Mouse (Mus musculus) hindbrain, embryonic 11.5 days (tissue): ENCODE results near the gene Nfe2. TPM values are rescaled to one million over a fixed set of nuclear protein-coding genes. Genes with fewer than 3 reads are reported as not detected.

ENCODE experiments used
- ATAC-seq: fragments of 200-750 bp; cut with Nextera tagmentation; 2 replicates; pipeline ENCODE4 v1.8.0; 2017; ENCODE audit warnings: mild to moderate bottlenecking, moderate TSS enrichment, moderate library complexity; ENCODE audit not compliant: low FRiP score
- DNase-seq: peaks from one replicate; pipeline ENCODE4 v3.0.0-alpha.2; 2015; ENCODE audit warnings: low spot score
- H3K27ac ChIP-seq: fragments of 300-500 bp; sonication (generic); 2 replicates; pipeline ENCODE4 v1.5.1; 2014; ENCODE audit warnings: mild to moderate bottlenecking, low read depth, low read length
- H3K27me3 ChIP-seq: fragments of 300-500 bp; sonication (generic); 2 replicates; pipeline ENCODE4 v1.6.1; 2014; ENCODE audit warnings: mild to moderate bottlenecking, low read length, moderate library complexity, mixed read lengths; ENCODE audit not compliant: control insufficient read depth, insufficient read depth
- H3K36me3 ChIP-seq: fragments of 300-500 bp; sonication (generic); 2 replicates; pipeline ENCODE4 v1.6.1; 2014; ENCODE audit warnings: mild to moderate bottlenecking, low read length, moderate library complexity, mixed read lengths; ENCODE audit not compliant: control insufficient read depth, insufficient read depth
- H3K4me1 ChIP-seq: fragments of 300-500 bp; sonication (generic); replicated peaks from 2 replicates; pipeline ENCODE4 v1.6.1; 2014; ENCODE audit warnings: low read length, mixed read lengths; ENCODE audit not compliant: control insufficient read depth, insufficient read depth
- H3K4me2 ChIP-seq: fragments of 300-500 bp; sonication (generic); replicated peaks from 2 replicates; pipeline ENCODE4 v1.6.1; 2014; ENCODE audit warnings: mild to moderate bottlenecking, low read depth, low read length
- H3K4me3 ChIP-seq: fragments of 300-500 bp; sonication (generic); 2 replicates; pipeline ENCODE4 v1.5.1; 2014; ENCODE audit warnings: low read depth, low read length
- H3K9ac ChIP-seq: fragments of 300-500 bp; sonication (generic); 2 replicates; pipeline ENCODE4 v1.6.1; 2014; ENCODE audit warnings: low read depth, low read length
- H3K9me3 ChIP-seq: fragments of 300-500 bp; sonication (generic); 2 replicates; pipeline ENCODE4 v1.6.1; 2016; ENCODE audit warnings: low read length; ENCODE audit not compliant: control insufficient read depth
- WGBS: fragments of 180-500 bp; shearing (Covaris S2); extraction: QIAGEN DNeasy Blood & Tissue Kit; methylation state at CpG from one replicate; pipeline ENCODE4 v1.1.7; 2014; 5-methylcytosine and 5-hydroxymethylcytosine counted together
- polyA plus RNA-seq: library from polyadenylated mRNA; unstranded; fragments of >200 nt; fragmentation: Nextera tagmentation; extraction: Ambion mirVana; gene quantifications from 2 replicates; pipeline ENCODE4 v1.2.1, GENCODE M21; 2014

Gene Nfe2
- polyA plus RNA-seq, 1 experiment from 2014 or later, result 5.0 TPM

DNA sequence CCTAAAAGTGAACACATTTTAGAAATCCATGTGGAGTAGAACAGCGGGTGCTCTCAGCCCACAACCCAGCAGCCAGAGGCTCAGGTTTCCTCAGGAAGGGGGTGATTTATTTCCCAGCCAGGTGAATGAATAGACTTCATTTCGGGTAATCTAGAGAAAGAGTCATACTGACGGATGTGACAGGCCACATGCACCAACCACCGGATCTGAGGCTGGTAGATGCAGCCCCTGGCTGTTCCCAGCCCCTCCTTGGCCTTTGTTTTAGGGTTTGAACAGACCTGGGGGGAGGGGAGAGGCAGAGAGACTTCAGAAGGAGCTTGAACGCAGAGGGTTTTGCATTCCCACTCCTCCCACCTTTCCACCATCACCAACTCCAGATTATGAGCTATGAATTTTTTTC, 37.6 kb upstream of the Nfe2 start:
- 4% methylated on average over 5 of the region's 5 CpGs for WGBS

DNA sequence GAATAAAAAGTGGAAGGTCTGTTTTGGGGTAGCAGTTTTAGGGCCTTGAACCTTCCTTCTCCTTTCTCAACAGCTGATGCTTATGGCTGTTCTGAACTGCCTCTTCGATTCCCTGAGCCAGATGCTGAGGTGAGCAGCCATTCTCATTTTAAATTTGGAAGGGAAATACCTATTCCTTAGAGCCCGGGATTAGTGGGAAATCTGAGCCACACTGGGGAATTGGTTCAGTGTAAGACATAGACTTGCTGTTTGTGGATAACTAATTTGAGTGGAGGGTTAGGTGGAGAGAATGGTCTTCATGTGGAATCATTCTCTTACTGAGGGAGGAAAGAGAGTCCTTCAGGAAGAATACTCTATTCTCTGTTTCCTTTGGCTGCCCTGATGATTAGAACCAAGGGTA, 36.4 kb upstream of the Nfe2 start:
- no peak overlapping the region for H3K4me2 ChIP-seq
- no peak overlapping the region for H3K4me3 ChIP-seq
- DNase-seq, result no peak
- ATAC-seq, result no peak
- WGBS, result 66% methylated on average over 2 of the region's 2 CpGs
- H3K27me3 ChIP-seq, result no peaks in the 10 kb centered on the region
- 0 out of 2 replicates have a peak, but pooled peaks cover 2% of the 10 kb centered on the region for H3K36me3 ChIP-seq
- H3K9me3 ChIP-seq, result no peaks in the 10 kb centered on the region
- H3K9ac ChIP-seq, result no peak overlapping the region
- peaks cover 28% of the 10 kb centered on the region for H3K4me1 ChIP-seq
- H3K27ac ChIP-seq, result no peak overlapping the region

More for the DNA sequence above, 37.6 kb upstream of the Nfe2 start:
- Histone ChIP-seq H3K36me3 (0 out of 2 replicates have a peak, but pooled peaks cover 2% of the 10 kb centered on the region), H3K4me1 (peaks cover 35% of the 10 kb centered on the region), H3K27me3 (no peaks in the 10 kb centered on the region), H3K9ac (0 out of 2 replicates have a peak overlapping the region, but pooled peaks have one; percentile 3), H3K27ac (peak overlapping the region; percentile 97), H3K9me3 (no peaks in the 10 kb centered on the region), H3K4me2 (no peak overlapping the region), H3K4me3 (no peak overlapping the region)
- DNase-seq (peak; percentile 43), ATAC-seq (no peak)

GRCm38 (mm10) chr15:103293375-103293774, 35.2 kb upstream of the Nfe2 start:
- Histone ChIP-seq H3K4me3 (no peak overlapping the region), H3K9ac (no peak overlapping the region), H3K4me2 (no peak overlapping the region), H3K27me3 (no peaks in the 10 kb centered on the region), H3K9me3 (no peaks in the 10 kb centered on the region), H3K27ac (no peak overlapping the region), H3K4me1 (peaks cover 18% of the 10 kb centered on the region), H3K36me3 (0 out of 2 replicates have a peak, but pooled peaks cover 2% of the 10 kb centered on the region)
- WGBS, result 97% methylated on average over 2 of the region's 2 CpGs
- no peak for ATAC-seq
- no peak for DNase-seq

- Histone ChIP-seq H3K4me1 (peaks cover 14% of the 10 kb centered on the region), H3K4me2 (no peak overlapping the region), H3K4me3 (no peak overlapping the region), H3K27ac (no peak overlapping the region), H3K9me3 (no peaks in the 10 kb centered on the region), H3K9ac (no peak overlapping the region), H3K36me3 (0 out of 2 replicates have a peak, but pooled peaks cover 2% of the 10 kb centered on the region), H3K27me3 (no peaks in the 10 kb centered on the region)
- ATAC-seq (no peak), DNase-seq (no peak)
- WGBS, result 92% methylated on average over 4 of the region's 4 CpGs
Measured at GRCm38 (mm10) chr15:103292673-103293345, 34.6 kb upstream of the Nfe2 start.

DNA sequence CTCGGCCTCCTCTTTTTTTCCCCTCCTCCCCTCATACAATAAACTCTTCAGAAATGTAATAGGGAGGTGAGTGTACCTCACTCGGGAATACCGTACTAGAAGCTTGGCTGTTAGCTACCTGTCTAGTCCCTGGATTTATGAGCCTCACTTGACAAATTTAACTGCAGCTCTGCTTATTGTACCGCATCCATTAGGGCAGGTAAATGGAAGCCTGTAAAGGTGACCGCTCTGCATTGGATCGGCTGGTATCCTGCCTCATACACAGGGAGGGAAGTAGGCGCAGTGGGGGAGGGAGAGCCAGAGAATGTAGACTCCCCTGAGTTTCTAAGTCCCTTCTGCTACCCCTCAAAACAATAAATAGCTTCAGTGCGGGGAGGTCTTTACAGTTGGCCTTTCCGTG, 32.6 kb upstream of the Nfe2 start:
- no peak overlapping the region for H3K27ac ChIP-seq
- H3K27me3 ChIP-seq, result no peaks in the 10 kb centered on the region
- 0 out of 2 replicates have a peak, but pooled peaks cover 2% of the 10 kb centered on the region for H3K36me3 ChIP-seq
- no peak overlapping the region for H3K4me2 ChIP-seq
- 90% methylated on average over 9 of the region's 9 CpGs for whole genome bisulfite sequencing
- no peak overlapping the region for H3K9ac ChIP-seq
- no peak overlapping the region for H3K4me3 ChIP-seq
- H3K4me1 ChIP-seq, result peaks cover 4% of the 10 kb centered on the region
- DNase-seq, result no peak
- no peaks in the 10 kb centered on the region for H3K9me3 ChIP-seq
- no peak for ATAC-seq

DNA sequence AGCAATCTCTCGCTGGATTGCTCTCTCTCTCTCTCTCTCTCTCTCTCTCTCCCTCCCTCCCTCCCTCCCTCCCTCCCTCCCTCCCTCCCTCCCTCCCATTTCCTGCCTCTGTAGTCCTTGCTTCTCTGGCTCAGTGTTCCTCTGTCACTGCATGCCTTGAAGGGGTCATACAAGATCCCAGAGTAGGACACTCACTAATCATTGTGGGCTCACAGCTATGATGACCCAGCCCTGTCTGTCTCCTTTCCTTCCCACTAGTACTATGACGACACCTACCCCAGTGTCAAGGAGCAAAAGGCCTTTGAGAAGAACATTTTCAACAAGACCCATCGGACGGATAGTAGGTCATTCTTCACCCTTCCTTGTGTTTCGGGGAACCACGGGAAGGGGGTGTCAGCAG, 32.2 kb upstream of the Nfe2 start:
- Histone ChIP-seq H3K4me2 (no peak overlapping the region), H3K4me3 (no peak overlapping the region), H3K4me1 (peaks cover under 1% of the 10 kb centered on the region; the same call in 1 of the 2 replicates), H3K27ac (no peak overlapping the region), H3K36me3 (0 out of 2 replicates have a peak, but pooled peaks cover 2% of the 10 kb centered on the region), H3K9ac (no peak overlapping the region), H3K9me3 (no peaks in the 10 kb centered on the region), H3K27me3 (no peaks in the 10 kb centered on the region)
- 81% methylated on average over 6 of the region's 6 CpGs for WGBS
- ATAC-seq, result no peak
- no peak for DNase-seq

DNA sequence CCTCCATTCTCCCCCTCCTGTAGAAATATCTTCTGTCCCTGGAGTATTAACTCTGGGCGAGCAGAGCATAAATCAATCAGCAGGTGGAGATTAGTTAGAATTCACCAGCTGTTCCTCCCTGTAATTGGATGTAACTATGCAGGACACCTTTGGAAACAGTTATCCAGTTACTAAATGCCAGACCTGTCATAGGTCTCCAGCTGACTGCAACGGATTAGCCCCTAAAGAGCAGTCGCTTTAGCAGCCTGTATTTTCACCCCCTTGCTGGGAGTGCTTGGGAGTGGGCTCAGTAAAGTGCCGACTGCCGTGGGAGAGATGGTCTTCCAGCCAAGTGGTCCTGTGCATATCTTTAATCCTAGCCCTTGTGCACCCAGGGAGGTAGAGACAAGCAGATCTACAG, 31.4 kb upstream of the Nfe2 start:
- Histone ChIP-seq H3K4me2 (no peak overlapping the region), H3K4me3 (no peak overlapping the region), H3K27ac (0 out of 2 replicates have a peak overlapping the region, but pooled peaks have one; percentile 59), H3K9me3 (no peaks in the 10 kb centered on the region), H3K36me3 (0 out of 2 replicates have a peak, but pooled peaks cover 2% of the 10 kb centered on the region), H3K4me1 (no peaks in the 10 kb centered on the region), H3K27me3 (no peaks in the 10 kb centered on the region), H3K9ac (no peak overlapping the region)
- DNase-seq (no peak), ATAC-seq (peak; percentile 25; the same call in 1 of the 2 replicates)
- WGBS, result 42% methylated on average over 5 of the region's 5 CpGs

- no peak overlapping the region for H3K27ac ChIP-seq
Measured at GRCm38 (mm10) chr15:103285778-103286417, 27.7 kb upstream of the Nfe2 start.

More at GRCm38 (mm10) chr15:103285778-103286417, 27.7 kb upstream of the Nfe2 start:
- 88% methylated on average over 1 of the region's 1 CpGs for WGBS
- Histone ChIP-seq H3K4me3 (no peak overlapping the region), H3K4me1 (no peaks in the 10 kb centered on the region), H3K27me3 (no peaks in the 10 kb centered on the region), H3K9ac (no peak overlapping the region), H3K4me2 (no peak overlapping the region), H3K36me3 (no peaks in the 10 kb centered on the region), H3K9me3 (no peaks in the 10 kb centered on the region)
- no peak for ATAC-seq
- no peak for DNase-seq
